12 mouse cellular contexts compared by ENCODE assay signal in the genomic region with DNA sequence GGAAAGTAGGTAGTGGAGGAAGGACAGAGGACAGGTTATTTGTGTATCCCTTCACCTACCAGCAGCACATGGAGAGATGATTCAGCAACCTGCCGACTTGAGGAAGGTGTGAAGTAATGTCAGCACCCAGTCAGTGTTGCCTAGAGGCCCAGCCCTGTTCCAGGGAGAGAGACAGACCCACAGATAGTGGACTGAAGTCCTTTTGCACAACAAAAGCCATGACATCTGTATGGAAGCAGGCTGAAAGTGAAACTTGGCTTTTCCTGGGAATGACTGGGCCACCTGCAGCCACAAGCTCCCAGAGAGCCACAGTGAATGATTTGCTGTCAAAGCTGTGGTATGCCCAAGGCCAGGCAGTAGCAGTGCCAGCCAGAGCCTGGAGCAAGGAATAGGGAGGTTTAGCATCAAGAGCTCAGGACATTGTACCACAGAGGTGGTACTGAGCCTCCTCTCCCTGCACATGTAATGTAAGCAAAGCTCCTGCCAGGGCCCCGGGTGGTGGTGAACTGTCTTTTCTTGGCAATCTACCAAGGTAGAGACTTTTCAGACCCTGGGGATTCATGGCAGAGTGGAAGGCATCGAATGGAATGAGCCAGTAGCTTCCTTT. TPM values are rescaled to one million over a fixed set of nuclear protein-coding genes. Genes with fewer than 3 reads are reported as not detected.
DNase-seq lines count a peak whose midpoint lies in the region; ATAC-seq and TF ChIP-seq lines count a peak whose summit lies in the region.
"Had no signal": no experiment of that assay in that cellular context is flagged by ENCODE, and none has a peak within 500 bp of the region (broad histone marks: within the 10 kb centered on the region; RNA-seq: fewer than 3 reads in every experiment).

No protein-coding gene starts in this region.

- ATAC-seq in heart, embryonic 13.5 days (ENCODE audit: extremely low read depth, insufficient number of reproducible peaks, low FRiP score, low TSS enrichment), result no peak
- ATAC-seq in midbrain, postnatal 0 days (ENCODE audit: low FRiP score), result peak; percentile 10; the same call in 1 of the 2 replicates
- no peak; the same call in 1 of the 2 replicates for ATAC-seq in hindbrain, postnatal 0 days
- ATAC-seq in stomach, postnatal 0 days (ENCODE audit: low FRiP score, low TSS enrichment), result no peak

- peak overlapping the region; percentile 76; the same call in 1 of the 2 replicates for H3K4me2 ChIP-seq in heart, embryonic 13.5 days
- no peak overlapping the region; the same call in 1 of the 2 replicates for H3K4me2 ChIP-seq in midbrain, postnatal 0 days (ENCODE audit: low read depth, low read length, poor library complexity, severe bottlenecking)
- peak overlapping the region; percentile 71 for H3K4me2 ChIP-seq in hindbrain, postnatal 0 days (ENCODE audit: low read depth, low read length)
- H3K4me2 ChIP-seq in stomach, postnatal 0 days (replicated peaks; ENCODE audit: low read depth), result 0 out of 2 replicates have a peak overlapping the region, but pooled peaks have one; percentile 17

- no peak for DNase-seq in heart, postnatal 36 days
- DNase-seq in midbrain, postnatal 0 days (ENCODE audit: low spot score), result peak; percentile 9
- no peak for DNase-seq in midbrain, embryonic 10.5 days (ENCODE audit: low spot score)
- peak; percentile 18 for DNase-seq in hindbrain, postnatal 0 days (ENCODE audit: low spot score)
- no peak for DNase-seq in stomach, postnatal 0 days (ENCODE audit: low spot score)
- DNase-seq in thymus, adult 2 months, result no peak
- DNase-seq in kidney, adult 9 months, result no peak
- DNase-seq: liver, embryonic 13.5 days had no signal

- peaks cover 22% of the 10 kb centered on the region for H3K27me3 ChIP-seq in heart, embryonic 13.5 days (replicated peaks)
- no peaks in the 10 kb centered on the region for H3K27me3 ChIP-seq in midbrain, postnatal 0 days (ENCODE audit: insufficient read depth, low read length)
- peaks cover 27% of the 10 kb centered on the region for H3K27me3 ChIP-seq in midbrain, embryonic 10.5 days (ENCODE audit: low read depth, poor library complexity, severe bottlenecking)
- H3K27me3 ChIP-seq in hindbrain, postnatal 0 days (ENCODE audit: insufficient read depth, low read length), result no peaks in the 10 kb centered on the region
- H3K27me3 ChIP-seq in stomach, postnatal 0 days (ENCODE audit: control insufficient read depth, insufficient read depth, low read length), result no peaks in the 10 kb centered on the region
- H3K27me3 ChIP-seq in thymus, adult 2 months (ENCODE audit: control insufficient read depth, insufficient read depth, low read length), result peaks cover 3% of the 10 kb centered on the region; the same call in 1 of the 2 replicates
- H3K27me3 ChIP-seq: CH12.LX had no signal

- H3K9ac ChIP-seq in heart, embryonic 13.5 days, result no peak overlapping the region
- H3K9ac ChIP-seq in midbrain, postnatal 0 days (replicated peaks; ENCODE audit: low read length, poor library complexity, severe bottlenecking), result no peak overlapping the region
- no peak overlapping the region for H3K9ac ChIP-seq in hindbrain, postnatal 0 days (replicated peaks; ENCODE audit: low read length)
- no peak overlapping the region for H3K9ac ChIP-seq in stomach, postnatal 0 days (ENCODE audit: low read length)
- H3K9ac ChIP-seq: liver, embryonic 13.5 days had no signal

- no peaks in the 10 kb centered on the region for H3K9me3 ChIP-seq in heart, embryonic 13.5 days
- H3K9me3 ChIP-seq in midbrain, postnatal 0 days (ENCODE audit: low read length), result no peaks in the 10 kb centered on the region
- no peaks in the 10 kb centered on the region for H3K9me3 ChIP-seq in midbrain, embryonic 10.5 days (replicated peaks)
- no peaks in the 10 kb centered on the region for H3K9me3 ChIP-seq in hindbrain, postnatal 0 days (ENCODE audit: low read length)
- no peaks in the 10 kb centered on the region for H3K9me3 ChIP-seq in stomach, postnatal 0 days (ENCODE audit: control insufficient read depth, low read length)
- H3K9me3 ChIP-seq: heart, embryonic 15.5 days; liver, embryonic 13.5 days had no signal

- no peak overlapping the region for H3K4me3 ChIP-seq in heart, embryonic 13.5 days
- no peak overlapping the region for H3K4me3 ChIP-seq in midbrain, postnatal 0 days (ENCODE audit: low read depth, low read length)
- no peak overlapping the region for H3K4me3 ChIP-seq in midbrain, embryonic 10.5 days
- no peak overlapping the region for H3K4me3 ChIP-seq in hindbrain, postnatal 0 days (ENCODE audit: low read length)
- no peak overlapping the region for H3K4me3 ChIP-seq in stomach, postnatal 0 days (ENCODE audit: low read depth, low read length)
- no peak overlapping the region for H3K4me3 ChIP-seq in thymus, adult 2 months (ENCODE audit: control insufficient read depth, insufficient read depth, low read length)

- intact Hi-C loops in heart, postnatal 36 days (cut with DNase I), result no loop called here

- no peak overlapping the region for H3K27ac ChIP-seq in heart, embryonic 13.5 days (replicated peaks)
- H3K27ac ChIP-seq in midbrain, postnatal 0 days (ENCODE audit: low read depth, low read length), result no peak overlapping the region
- H3K27ac ChIP-seq in midbrain, embryonic 10.5 days (replicated peaks), result no peak overlapping the region
- H3K27ac ChIP-seq in hindbrain, postnatal 0 days, result no peak overlapping the region
- peak overlapping the region; percentile 40; the same call in 1 of the 2 replicates for H3K27ac ChIP-seq in stomach, postnatal 0 days (replicated peaks)
- no peak overlapping the region for H3K27ac ChIP-seq in thymus, adult 2 months (ENCODE audit: control insufficient read depth, insufficient read depth, low read length)
- H3K27ac ChIP-seq: heart, embryonic 15.5 days; liver, embryonic 13.5 days had no signal

- H3K4me1 ChIP-seq in heart, embryonic 13.5 days, result peaks cover 13% of the 10 kb centered on the region
- no peaks in the 10 kb centered on the region; the same call in 1 of the 2 replicates for H3K4me1 ChIP-seq in midbrain, postnatal 0 days (ENCODE audit: insufficient read depth, low read length)
- H3K4me1 ChIP-seq in midbrain, embryonic 10.5 days, result peaks cover 23% of the 10 kb centered on the region
- 0 out of 2 replicates have a peak, but pooled peaks cover 8% of the 10 kb centered on the region for H3K4me1 ChIP-seq in hindbrain, postnatal 0 days (ENCODE audit: insufficient read depth, low read length)
- H3K4me1 ChIP-seq in stomach, postnatal 0 days (replicated peaks; ENCODE audit: control insufficient read depth, insufficient read depth), result peaks cover 3% of the 10 kb centered on the region; the same call in 1 of the 2 replicates
- H3K4me1 ChIP-seq in thymus, adult 2 months (replicated peaks; ENCODE audit: control insufficient read depth, insufficient read depth, low read length), result peaks cover 25% of the 10 kb centered on the region
- H3K4me1 ChIP-seq: liver, embryonic 13.5 days had no signal

- no peak for TF ChIP-seq POLR2A in thymus, adult 2 months (IDR thresholded peaks at IDR 0.05; ENCODE audit: control insufficient read depth, extremely low read depth, insufficient read depth, low read length, poor library complexity)

- TF ChIP-seq CTCF in midbrain, postnatal 0 days (IDR thresholded peaks at IDR 0.05), result no peak
- TF ChIP-seq CTCF in hindbrain, postnatal 0 days (IDR thresholded peaks at IDR 0.05; ENCODE audit: low read depth), result no peak
- TF ChIP-seq CTCF in stomach, postnatal 0 days (IDR thresholded peaks at IDR 0.05; ENCODE audit: low read depth), result no peak
- TF ChIP-seq CTCF in thymus, adult 2 months (IDR thresholded peaks at IDR 0.05; ENCODE audit: borderline replicate concordance, control insufficient read depth, extremely low read depth, insufficient read depth, low read length, poor library complexity), result no peak

- H3K36me3 ChIP-seq in heart, embryonic 13.5 days, result no peaks in the 10 kb centered on the region
- no peaks in the 10 kb centered on the region for H3K36me3 ChIP-seq in midbrain, postnatal 0 days (ENCODE audit: insufficient read depth, low read length)
- no peaks in the 10 kb centered on the region for H3K36me3 ChIP-seq in midbrain, embryonic 10.5 days
- H3K36me3 ChIP-seq in hindbrain, postnatal 0 days (ENCODE audit: insufficient read depth, low read length), result no peaks in the 10 kb centered on the region
- H3K36me3 ChIP-seq in stomach, postnatal 0 days (ENCODE audit: control insufficient read depth, insufficient read depth, low read length), result no peaks in the 10 kb centered on the region
- H3K36me3 ChIP-seq in thymus, adult 2 months (ENCODE audit: control insufficient read depth, insufficient read depth, low read length), result no peaks in the 10 kb centered on the region
- H3K36me3 ChIP-seq: heart, embryonic 15.5 days; liver, embryonic 13.5 days had no signal

- 31% methylated on average over 3 of the region's 3 CpGs for WGBS in heart, embryonic 13.5 days
- 40% methylated on average over 3 of the region's 3 CpGs for WGBS in midbrain, postnatal 0 days
- 75% methylated on average over 3 of the region's 3 CpGs for WGBS in midbrain, embryonic 10.5 days
- 35% methylated on average over 3 of the region's 3 CpGs for WGBS in hindbrain, postnatal 0 days
- 41% methylated on average over 3 of the region's 3 CpGs for WGBS in stomach, postnatal 0 days
- WGBS in thymus, adult 2 months, result 78% methylated on average over 3 of the region's 3 CpGs

- TF ChIP-seq EP300 in stomach, postnatal 0 days (optimal IDR thresholded peaks at IDR 0.05), result no peak

RNA-seq across cellular contexts. Expression of a gene that starts 1.2 kb away (rescaled TPM):
- 4.3 and 5.2 TPM in 2 replicates for polyA plus RNA-seq in heart, embryonic 13.5 days (2015; fragmentation: Nextera tagmentation; extraction: Ambion mirVana)
- under 1 TPM; 0.53 to 0.54 TPM for total RNA-seq in heart, postnatal 36 days (2021)
- total RNA-seq in midbrain, postnatal 0 days (2014; rRNA removed), result 1.9 and 2.7 TPM in 2 replicates
- polyA plus RNA-seq in midbrain, postnatal 0 days (2015; fragmentation: Nextera tagmentation; extraction: Ambion mirVana), result 1.4 and 1.9 TPM in 2 replicates
- polyA plus RNA-seq in midbrain, embryonic 10.5 days (2016; fragmentation: Nextera tagmentation; extraction: Ambion mirVana), result 2.0 and 2.4 TPM in 2 replicates
- total RNA-seq in hindbrain, postnatal 0 days (2014; rRNA removed), result 6.1 and 9.7 TPM in 2 replicates
- polyA plus RNA-seq in hindbrain, postnatal 0 days (2015; fragmentation: Nextera tagmentation; extraction: Ambion mirVana), result 5.2 and 6.4 TPM in 2 replicates
- 11.2 and 15.8 TPM in 2 replicates for polyA plus RNA-seq in stomach, postnatal 0 days (2015; fragmentation: Nextera tagmentation; extraction: Ambion mirVana)
- 0.26 and 0.55 TPM in 2 replicates for polyA plus RNA-seq in thymus, adult 2 months (2012; rRNA removed)
- total RNA-seq: CH12.LX had no signal

RNA-seq across cellular contexts. Expression of a gene that starts 26.3 kb away (rescaled TPM):
- 0.15 TPM in 1 of 2 replicates, not detected in the other for polyA plus RNA-seq in heart, embryonic 13.5 days (2015; fragmentation: Nextera tagmentation; extraction: Ambion mirVana)
- 1 to 10 TPM in 1 of 2 experiments, under 1 TPM in 1; 0.38 to 1.1 TPM for total RNA-seq in heart, postnatal 36 days (2021)
- total RNA-seq in midbrain, postnatal 0 days (2014; rRNA removed), result 0.60 and 2.3 TPM in 2 replicates
- polyA plus RNA-seq in midbrain, postnatal 0 days (2015; fragmentation: Nextera tagmentation; extraction: Ambion mirVana), result 0.70 and 1.5 TPM in 2 replicates
- not detected in 2 replicates for polyA plus RNA-seq in midbrain, embryonic 10.5 days (2016; fragmentation: Nextera tagmentation; extraction: Ambion mirVana)
- total RNA-seq in hindbrain, postnatal 0 days (2014; rRNA removed), result 8.1 and 11.5 TPM in 2 replicates
- 13.0 and 13.4 TPM in 2 replicates for polyA plus RNA-seq in hindbrain, postnatal 0 days (2015; fragmentation: Nextera tagmentation; extraction: Ambion mirVana)
- 3.5 and 3.7 TPM in 2 replicates for polyA plus RNA-seq in stomach, postnatal 0 days (2015; fragmentation: Nextera tagmentation; extraction: Ambion mirVana)
- 10.0 and 10.3 TPM in 2 replicates for polyA plus RNA-seq in thymus, adult 2 months (2012; rRNA removed)
- total RNA-seq: CH12.LX; forebrain, postnatal 0 days had no signal
- polyA plus RNA-seq: forebrain, postnatal 0 days; liver, embryonic 13.5 days had no signal

Comparison
In these comparisons a context has a peak if more than half of its experiments do, and no peak if none do; other contexts are left out.
1. DNase-seq: peak in midbrain, postnatal 0 days (single experiment) and hindbrain, postnatal 0 days (single experiment); none in heart, postnatal 36 days (0 of 2), midbrain, embryonic 10.5 days (single experiment), stomach, postnatal 0 days (single experiment), thymus, adult 2 months (single experiment) and kidney, adult 9 months (single experiment).